Mouse (Mus musculus): ENCODE data around the gene Hacd1. TPM values are rescaled to one million over a fixed set of nuclear protein-coding genes. Genes with fewer than 3 reads are reported as not detected.

Hacd1 gene
- polyA plus RNA-seq, 1 experiment from 2014 or later = 90.3 TPM

- no peak overlapping the region for H3K4me3 ChIP-seq (ENCODE audit: low read depth, low read length)
- ATAC-seq (replicated peaks; ENCODE audit: low FRiP score) = no peak
Observed at GRCm38 (mm10) chr2:14043577-14044170, 12.3 kb downstream of the Hacd1 start.

DNA sequence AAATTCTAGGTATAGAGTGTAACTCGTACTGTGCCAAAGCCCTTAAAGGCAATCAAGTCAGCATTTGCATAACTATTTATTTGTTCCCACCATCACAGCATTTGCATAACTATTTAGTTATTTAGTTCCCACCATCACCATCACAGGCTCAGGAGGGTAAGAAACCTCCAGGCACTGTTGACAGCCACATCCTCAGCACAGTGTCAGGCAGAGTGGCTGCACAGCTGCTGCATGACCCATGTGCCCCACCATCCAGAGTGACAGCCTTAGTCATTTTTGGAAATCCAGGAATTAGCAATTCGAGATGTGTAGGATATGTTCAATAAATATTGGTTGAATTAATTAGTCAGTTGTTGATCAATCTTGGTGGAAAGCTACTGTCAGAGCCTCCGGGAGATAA, 12.9 kb downstream of the Hacd1 start:
- ATAC-seq (replicated peaks; ENCODE audit: low FRiP score) (no peak), DNase-seq (ENCODE audit: low spot score) (no peak)
- no peak overlapping the region for H3K4me2 ChIP-seq
- H3K27ac ChIP-seq (ENCODE audit: low read depth, low read length) = no peak overlapping the region
- no peaks in the 10 kb centered on the region for H3K4me1 ChIP-seq (replicated peaks; ENCODE audit: control insufficient read depth, insufficient read depth, low read length)
- peaks cover 7% of the 10 kb centered on the region; the same call in 1 of the 2 replicates for H3K36me3 ChIP-seq (ENCODE audit: control insufficient read depth, insufficient read depth, low read length)
- H3K9ac ChIP-seq (ENCODE audit: low read depth, low read length) = no peak overlapping the region
- WGBS = 83% methylated on average over 3 of the region's 3 CpGs
- no peaks in the 10 kb centered on the region for H3K9me3 ChIP-seq (ENCODE audit: control insufficient read depth, low read length)
- H3K4me3 ChIP-seq (ENCODE audit: low read depth, low read length) = no peak overlapping the region
- no peaks in the 10 kb centered on the region for H3K27me3 ChIP-seq (replicated peaks; ENCODE audit: control insufficient read depth, insufficient read depth, low read length)

More at GRCm38 (mm10) chr2:14043577-14044170, 12.3 kb downstream of the Hacd1 start:
- no peak overlapping the region for H3K9ac ChIP-seq (ENCODE audit: low read depth, low read length)
- DNase-seq (ENCODE audit: low spot score) = no peak
- WGBS = 65% methylated on average over 9 of the region's 9 CpGs
- H3K27ac ChIP-seq (ENCODE audit: low read depth, low read length) = no peak overlapping the region
- H3K4me2 ChIP-seq = no peak overlapping the region
- H3K9me3 ChIP-seq (ENCODE audit: control insufficient read depth, low read length) = no peaks in the 10 kb centered on the region
- H3K4me1 ChIP-seq (replicated peaks; ENCODE audit: control insufficient read depth, insufficient read depth, low read length) = no peaks in the 10 kb centered on the region; the same call in 1 of the 2 replicates
- peaks cover 7% of the 10 kb centered on the region; the same call in 1 of the 2 replicates for H3K36me3 ChIP-seq (ENCODE audit: control insufficient read depth, insufficient read depth, low read length)
- H3K27me3 ChIP-seq (replicated peaks; ENCODE audit: control insufficient read depth, insufficient read depth, low read length) = no peaks in the 10 kb centered on the region

DNA sequence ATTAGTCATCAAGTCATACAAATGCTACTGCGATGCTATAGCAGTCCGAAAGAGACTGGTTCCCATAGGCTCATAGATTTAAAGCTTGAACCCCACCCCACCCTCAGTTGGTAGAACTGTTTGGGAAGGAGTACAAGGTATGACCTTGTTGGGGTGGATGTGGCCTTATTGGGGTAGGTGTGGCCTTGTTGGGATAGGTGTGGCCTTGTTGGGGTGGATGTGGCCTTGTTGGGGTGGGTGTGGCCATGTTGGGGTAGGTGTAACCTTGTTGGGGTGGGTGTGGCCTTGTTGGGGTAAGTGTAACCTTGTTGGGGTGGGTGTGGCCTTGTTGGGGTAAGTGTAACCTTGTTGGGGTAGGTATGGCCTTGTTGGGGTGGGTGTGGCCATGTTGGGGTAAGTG, 14.7 kb downstream of the Hacd1 start:
- Histone ChIP-seq H3K4me2 (no peak overlapping the region), H3K4me3 (ENCODE audit: low read depth, low read length) (no peak overlapping the region), H3K4me1 (replicated peaks; ENCODE audit: control insufficient read depth, insufficient read depth, low read length) (no peaks in the 10 kb centered on the region), H3K9me3 (ENCODE audit: control insufficient read depth, low read length) (no peaks in the 10 kb centered on the region), H3K36me3 (ENCODE audit: control insufficient read depth, insufficient read depth, low read length) (peaks cover 7% of the 10 kb centered on the region; the same call in 1 of the 2 replicates), H3K9ac (ENCODE audit: low read depth, low read length) (no peak overlapping the region), H3K27ac (ENCODE audit: low read depth, low read length) (no peak overlapping the region), H3K27me3 (replicated peaks; ENCODE audit: control insufficient read depth, insufficient read depth, low read length) (no peaks in the 10 kb centered on the region)
- ATAC-seq (replicated peaks; ENCODE audit: low FRiP score) = 0 out of 2 replicates have a peak, but pooled peaks have one; percentile 16
- DNase-seq (ENCODE audit: low spot score) = no peak
- WGBS = 92% methylated on average over 2 of the region's 2 CpGs

DNA sequence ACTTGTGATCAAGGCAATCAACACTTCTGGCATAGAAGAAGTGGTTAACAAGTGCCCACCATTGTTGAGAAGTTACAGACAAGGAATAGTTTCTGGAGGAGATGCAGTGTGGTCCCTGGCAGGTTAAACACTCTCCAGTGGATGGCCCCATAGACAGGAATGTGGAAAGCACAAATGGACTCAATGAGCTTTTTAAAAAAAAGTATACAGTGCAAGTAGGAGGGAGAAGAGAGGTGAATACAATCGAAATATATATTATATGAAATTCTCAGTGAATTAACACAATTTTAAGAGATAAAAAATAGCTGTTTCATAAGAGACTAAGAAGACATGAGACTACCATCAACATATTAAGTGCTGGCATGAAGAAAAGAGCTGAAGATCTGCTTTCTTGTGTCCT, 36.7 kb downstream of the Hacd1 start:
- no peaks in the 10 kb centered on the region for H3K27me3 ChIP-seq (replicated peaks; ENCODE audit: control insufficient read depth, insufficient read depth, low read length)
- H3K4me1 ChIP-seq (replicated peaks; ENCODE audit: control insufficient read depth, insufficient read depth, low read length) = no peaks in the 10 kb centered on the region
- H3K36me3 ChIP-seq (ENCODE audit: control insufficient read depth, insufficient read depth, low read length) = no peaks in the 10 kb centered on the region
- DNase-seq (ENCODE audit: low spot score) (no peak), ATAC-seq (replicated peaks; ENCODE audit: low FRiP score) (no peak)
- no peak overlapping the region for H3K27ac ChIP-seq (ENCODE audit: low read depth, low read length)
- WGBS = 82% methylated on average over 1 of the region's 1 CpGs
- H3K4me3 ChIP-seq (ENCODE audit: low read depth, low read length) = no peak overlapping the region
- H3K9me3 ChIP-seq (ENCODE audit: control insufficient read depth, low read length) = no peaks in the 10 kb centered on the region
- H3K4me2 ChIP-seq = no peak overlapping the region
- no peak overlapping the region for H3K9ac ChIP-seq (ENCODE audit: low read depth, low read length)

- H3K27me3 ChIP-seq (replicated peaks; ENCODE audit: control insufficient read depth, insufficient read depth, low read length) = no peaks in the 10 kb centered on the region
- no peak overlapping the region for H3K9ac ChIP-seq (ENCODE audit: low read depth, low read length)
- H3K36me3 ChIP-seq (ENCODE audit: control insufficient read depth, insufficient read depth, low read length) = no peaks in the 10 kb centered on the region
- no peak overlapping the region for H3K27ac ChIP-seq (ENCODE audit: low read depth, low read length)
- no peak overlapping the region for H3K4me3 ChIP-seq (ENCODE audit: low read depth, low read length)
- DNase-seq (ENCODE audit: low spot score) (no peak), ATAC-seq (replicated peaks; ENCODE audit: low FRiP score) (no peak)
- H3K4me2 ChIP-seq = no peak overlapping the region
- WGBS = 88% methylated on average over 1 of the region's 1 CpGs
- H3K9me3 ChIP-seq (ENCODE audit: control insufficient read depth, low read length) = no peaks in the 10 kb centered on the region
- H3K4me1 ChIP-seq (replicated peaks; ENCODE audit: control insufficient read depth, insufficient read depth, low read length) = no peaks in the 10 kb centered on the region
Observed at GRCm38 (mm10) chr2:14005121-14005520, 50.8 kb downstream of the Hacd1 start.

GRCm38 (mm10) chr2:13960136-13960535, 95.8 kb downstream of the Hacd1 start:
- H3K4me1 ChIP-seq (replicated peaks; ENCODE audit: control insufficient read depth, insufficient read depth, low read length) = no peaks in the 10 kb centered on the region
- H3K27ac ChIP-seq (ENCODE audit: low read depth, low read length) = no peak overlapping the region
- H3K27me3 ChIP-seq (replicated peaks; ENCODE audit: control insufficient read depth, insufficient read depth, low read length) = no peaks in the 10 kb centered on the region
- 88% methylated on average over 1 of the region's 1 CpGs for WGBS
- no peaks in the 10 kb centered on the region for H3K36me3 ChIP-seq (ENCODE audit: control insufficient read depth, insufficient read depth, low read length)
- H3K9ac ChIP-seq (ENCODE audit: low read depth, low read length) = no peak overlapping the region
- H3K4me2 ChIP-seq = no peak overlapping the region
- H3K4me3 ChIP-seq (ENCODE audit: low read depth, low read length) = no peak overlapping the region
- no peak for DNase-seq (ENCODE audit: low spot score)
- ATAC-seq (replicated peaks; ENCODE audit: low FRiP score) = no peak
- no peaks in the 10 kb centered on the region for H3K9me3 ChIP-seq (ENCODE audit: control insufficient read depth, low read length)

GRCm38 (mm10) chr2:13956463-13956862, 99.5 kb downstream of the Hacd1 start:
- H3K4me3 ChIP-seq (ENCODE audit: low read depth, low read length) = no peak overlapping the region
- DNase-seq (ENCODE audit: low spot score) = no peak
- H3K4me2 ChIP-seq = no peak overlapping the region
- H3K27ac ChIP-seq (ENCODE audit: low read depth, low read length) = no peak overlapping the region
- WGBS = 39% methylated on average over 2 of the region's 2 CpGs
- H3K36me3 ChIP-seq (ENCODE audit: control insufficient read depth, insufficient read depth, low read length) = no peaks in the 10 kb centered on the region
- no peak for ATAC-seq (replicated peaks; ENCODE audit: low FRiP score)
- no peaks in the 10 kb centered on the region for H3K9me3 ChIP-seq (ENCODE audit: control insufficient read depth, low read length)
- no peaks in the 10 kb centered on the region for H3K4me1 ChIP-seq (replicated peaks; ENCODE audit: control insufficient read depth, insufficient read depth, low read length)
- no peaks in the 10 kb centered on the region for H3K27me3 ChIP-seq (replicated peaks; ENCODE audit: control insufficient read depth, insufficient read depth, low read length)
- no peak overlapping the region for H3K9ac ChIP-seq (ENCODE audit: low read depth, low read length)

GRCm38 (mm10) chr2:13938118-13938517, 117.8 kb downstream of the Hacd1 start:
- Histone ChIP-seq H3K9me3 (ENCODE audit: control insufficient read depth, low read length) (no peaks in the 10 kb centered on the region), H3K4me3 (ENCODE audit: low read depth, low read length) (no peak overlapping the region), H3K36me3 (ENCODE audit: control insufficient read depth, insufficient read depth, low read length) (no peaks in the 10 kb centered on the region), H3K27ac (ENCODE audit: low read depth, low read length) (no peak overlapping the region), H3K27me3 (replicated peaks; ENCODE audit: control insufficient read depth, insufficient read depth, low read length) (no peaks in the 10 kb centered on the region), H3K4me1 (replicated peaks; ENCODE audit: control insufficient read depth, insufficient read depth, low read length) (no peaks in the 10 kb centered on the region), H3K9ac (ENCODE audit: low read depth, low read length) (no peak overlapping the region), H3K4me2 (no peak overlapping the region)
- ATAC-seq (replicated peaks; ENCODE audit: low FRiP score) (no peak), DNase-seq (ENCODE audit: low spot score) (no peak)
- WGBS = 51% methylated on average over 2 of the region's 2 CpGs

- Histone ChIP-seq H3K9ac (ENCODE audit: low read depth, low read length) (no peak overlapping the region), H3K4me3 (ENCODE audit: low read depth, low read length) (no peak overlapping the region), H3K27me3 (replicated peaks; ENCODE audit: control insufficient read depth, insufficient read depth, low read length) (no peaks in the 10 kb centered on the region), H3K27ac (ENCODE audit: low read depth, low read length) (no peak overlapping the region), H3K4me2 (no peak overlapping the region), H3K4me1 (replicated peaks; ENCODE audit: control insufficient read depth, insufficient read depth, low read length) (no peaks in the 10 kb centered on the region), H3K9me3 (ENCODE audit: control insufficient read depth, low read length) (no peaks in the 10 kb centered on the region), H3K36me3 (ENCODE audit: control insufficient read depth, insufficient read depth, low read length) (no peaks in the 10 kb centered on the region)
- DNase-seq (ENCODE audit: low spot score) (no peak), ATAC-seq (replicated peaks; ENCODE audit: low FRiP score) (no peak)
- WGBS = 53% methylated on average over 3 of the region's 3 CpGs
Observed at GRCm38 (mm10) chr2:13935343-13935742, 120.6 kb downstream of the Hacd1 start.

Measured in liver, embryonic 11.5 days (tissue).